Mouse (Mus musculus): ENCODE measurements around the gene Ston2. TPM values are rescaled to one million over a fixed set of nuclear protein-coding genes. Genes with fewer than 3 reads are reported as not detected.

The Ston2 gene
- total RNA-seq, 2 experiments from 2014 or later = 27.8 to 34.7 TPM

- no peak for DNase-seq (ENCODE audit: extremely low spot score in 1 of 2, low spot score in 1 of 2)
Observed at GRCm38 (mm10) chr12:91709634-91710033, 78.6 kb downstream of the Ston2 start.

- DNase-seq (ENCODE audit: extremely low spot score in 1 of 2, low spot score in 1 of 2) = no peak
Observed at GRCm38 (mm10) chr12:91709232-91709631, 79.0 kb downstream of the Ston2 start.

- DNase-seq (ENCODE audit: extremely low spot score in 1 of 2, low spot score in 1 of 2) = no peak
Observed at GRCm38 (mm10) chr12:91707807-91708206, 80.4 kb downstream of the Ston2 start.

- no peak for DNase-seq (ENCODE audit: extremely low spot score in 1 of 2, low spot score in 1 of 2)
Observed at GRCm38 (mm10) chr12:91703533-91703932, 84.7 kb downstream of the Ston2 start.

GRCm38 (mm10) chr12:91702829-91703228, 85.4 kb downstream of the Ston2 start:
- no peak for DNase-seq (ENCODE audit: extremely low spot score in 1 of 2, low spot score in 1 of 2)

- DNase-seq (ENCODE audit: extremely low spot score in 1 of 2, low spot score in 1 of 2) = no peak
Observed at GRCm38 (mm10) chr12:91699451-91700141, 88.6 kb downstream of the Ston2 start.

- no peak for DNase-seq (ENCODE audit: extremely low spot score in 1 of 2, low spot score in 1 of 2)
Observed at GRCm38 (mm10) chr12:91696231-91696630, 92.0 kb downstream of the Ston2 start.

GRCm38 (mm10) chr12:91695761-91696160, 92.4 kb downstream of the Ston2 start:
- no peak for DNase-seq (ENCODE audit: extremely low spot score in 1 of 2, low spot score in 1 of 2)

GRCm38 (mm10) chr12:91694748-91695147, 93.4 kb downstream of the Ston2 start:
- DNase-seq (ENCODE audit: extremely low spot score in 1 of 2, low spot score in 1 of 2) = no peak

- DNase-seq (ENCODE audit: extremely low spot score in 1 of 2, low spot score in 1 of 2) = no peak
Observed at GRCm38 (mm10) chr12:91693566-91693965, 94.6 kb downstream of the Ston2 start.

GRCm38 (mm10) chr12:91692991-91693390, 95.2 kb downstream of the Ston2 start:
- no peak for DNase-seq (ENCODE audit: extremely low spot score in 1 of 2, low spot score in 1 of 2)

GRCm38 (mm10) chr12:91685674-91686290, 102.4 kb downstream of the Ston2 start:
- no peak for DNase-seq (ENCODE audit: extremely low spot score in 1 of 2, low spot score in 1 of 2)

- no peak for DNase-seq (ENCODE audit: extremely low spot score in 1 of 2, low spot score in 1 of 2)
Observed at GRCm38 (mm10) chr12:91684840-91685415, 103.3 kb downstream of the Ston2 start.

GRCm38 (mm10) chr12:91684101-91684839, 103.9 kb downstream of the Ston2 start:
- DNase-seq (ENCODE audit: extremely low spot score in 1 of 2, low spot score in 1 of 2) = no peak

GRCm38 (mm10) chr12:91683549-91684100, 104.6 kb downstream of the Ston2 start:
- DNase-seq (ENCODE audit: extremely low spot score in 1 of 2, low spot score in 1 of 2) = no peak

- DNase-seq (ENCODE audit: extremely low spot score in 1 of 2, low spot score in 1 of 2) = no peak
Observed at GRCm38 (mm10) chr12:91683096-91683495, 105.1 kb downstream of the Ston2 start.

GRCm38 (mm10) chr12:91679320-91680064, 108.7 kb downstream of the Ston2 start:
- peak in 1 of 2 experiments; percentile 31 for DNase-seq (ENCODE audit: extremely low spot score in 1 of 2, low spot score in 1 of 2)

GRCm38 (mm10) chr12:91675937-91676336, 112.2 kb downstream of the Ston2 start:
- no peak for DNase-seq (ENCODE audit: extremely low spot score in 1 of 2, low spot score in 1 of 2)

- DNase-seq (ENCODE audit: extremely low spot score in 1 of 2, low spot score in 1 of 2) = no peak
Observed at GRCm38 (mm10) chr12:91673141-91673540, 115.0 kb downstream of the Ston2 start.

GRCm38 (mm10) chr12:91672528-91672927, 115.7 kb downstream of the Ston2 start:
- DNase-seq (ENCODE audit: extremely low spot score in 1 of 2, low spot score in 1 of 2) = peak; percentile 27 to 29
